Mouse (Mus musculus) ovary, adult 18-20 months (tissue): Measurements from ENCODE around the gene Msi2.

Experiments
- DNase-seq: peaks from one replicate; pipeline ENCODE4 v3.0.0; 2022; ENCODE audit warnings: low spot score, mixed read lengths

The Msi2 gene

GRCm38 (mm10) chr11:88636934-88637333 is 81.4 kb downstream of the Msi2 start:
- no peak for DNase-seq

GRCm38 (mm10) chr11:88636319-88636718 is 82.0 kb downstream of the Msi2 start:
- no peak for DNase-seq

GRCm38 (mm10) chr11:88634627-88635026 is 83.7 kb downstream of the Msi2 start:
- no peak for DNase-seq

- DNase-seq, result no peak
Measured at GRCm38 (mm10) chr11:88631932-88632230, 86.4 kb downstream of the Msi2 start.

GRCm38 (mm10) chr11:88631084-88631931 is 87.0 kb downstream of the Msi2 start:
- DNase-seq, result no peak

GRCm38 (mm10) chr11:88629619-88630018 is 88.7 kb downstream of the Msi2 start:
- DNase-seq, result no peak

- no peak for DNase-seq
Measured at GRCm38 (mm10) chr11:88629165-88629564, 89.1 kb downstream of the Msi2 start.

GRCm38 (mm10) chr11:88628676-88629075 is 89.6 kb downstream of the Msi2 start:
- DNase-seq, result no peak

GRCm38 (mm10) chr11:88627327-88627726 is 91.0 kb downstream of the Msi2 start:
- no peak for DNase-seq

GRCm38 (mm10) chr11:88626576-88626975 is 91.7 kb downstream of the Msi2 start:
- no peak for DNase-seq

GRCm38 (mm10) chr11:88626061-88626460 is 92.3 kb downstream of the Msi2 start:
- no peak for DNase-seq

GRCm38 (mm10) chr11:88625063-88625462 is 93.2 kb downstream of the Msi2 start:
- no peak for DNase-seq

- no peak for DNase-seq
Measured at GRCm38 (mm10) chr11:88624627-88625026, 93.7 kb downstream of the Msi2 start.

- DNase-seq, result no peak
Measured at GRCm38 (mm10) chr11:88623671-88624070, 94.6 kb downstream of the Msi2 start.

- no peak for DNase-seq
Measured at GRCm38 (mm10) chr11:88622496-88622895, 95.8 kb downstream of the Msi2 start.

- DNase-seq, result no peak
Measured at GRCm38 (mm10) chr11:88621789-88622188, 96.5 kb downstream of the Msi2 start.

- DNase-seq, result no peak
Measured at GRCm38 (mm10) chr11:88620158-88620973, 97.9 kb downstream of the Msi2 start.

GRCm38 (mm10) chr11:88619468-88620157 is 98.7 kb downstream of the Msi2 start:
- no peak for DNase-seq

GRCm38 (mm10) chr11:88618732-88619309 is 99.5 kb downstream of the Msi2 start:
- DNase-seq, result no peak

- DNase-seq, result no peak
Measured at GRCm38 (mm10) chr11:88618005-88618501, 100.3 kb downstream of the Msi2 start.

- DNase-seq, result no peak
Measured at GRCm38 (mm10) chr11:88617380-88617779, 100.9 kb downstream of the Msi2 start.
